Mouse (Mus musculus): ENCODE results near the gene Gtf3c5. TPM values are rescaled to one million over a fixed set of nuclear protein-coding genes. Genes with fewer than 3 reads are reported as not detected.
A peak's percentile ranks its signal among the peaks of the same experiment; 100 is the strongest.

The Gtf3c5 gene
- total and polyA plus RNA-seq, 2 experiments from 2014 or later: 12.7 to 14.0 TPM

DNA sequence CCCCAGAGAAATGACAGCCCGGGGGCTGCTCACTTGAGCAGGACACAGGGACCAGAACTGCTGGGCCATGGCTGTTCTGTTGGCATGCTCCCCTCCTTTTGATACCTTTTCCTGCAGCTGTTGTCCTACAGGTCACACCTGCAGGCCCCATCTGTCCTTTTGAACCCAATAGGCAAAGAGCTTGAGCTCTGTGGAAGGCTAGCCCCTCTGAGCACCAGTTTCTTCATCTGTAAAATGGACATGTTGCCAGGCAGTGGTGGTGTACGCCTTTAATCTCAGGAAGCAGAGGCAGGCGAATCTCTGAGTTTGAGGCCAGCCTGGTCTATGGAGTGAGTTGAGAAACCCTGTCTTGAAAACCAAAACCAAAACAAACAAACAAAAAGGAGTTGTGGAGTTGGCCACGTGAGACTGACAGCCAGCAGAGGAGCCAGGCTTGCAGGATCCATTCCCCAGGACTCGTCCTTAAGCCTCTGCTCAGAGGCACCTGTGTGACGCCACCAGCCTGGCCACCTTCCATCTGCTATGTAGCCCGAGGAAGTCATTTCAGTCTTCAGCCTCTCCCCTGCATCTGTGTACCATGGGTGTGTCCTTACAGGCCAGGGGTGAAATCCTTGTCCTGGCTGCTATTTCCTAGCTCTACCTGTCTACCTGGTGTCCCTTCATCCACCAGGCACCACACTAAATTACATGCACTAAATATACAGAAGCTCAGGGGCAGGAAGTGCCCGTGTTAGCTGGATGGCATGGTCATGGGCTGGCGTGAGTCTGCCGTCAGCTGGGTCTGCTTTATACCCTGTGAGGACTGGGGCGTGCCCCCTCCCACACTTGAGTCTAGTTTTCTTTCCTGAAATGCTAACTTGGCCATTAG, 46.6 kb downstream of the Gtf3c5 start:
- H3K27ac ChIP-seq (ENCODE audit: low read depth): no peak overlapping the region; the same call in 1 of the 2 replicates
- H3K27me3 ChIP-seq (ENCODE audit: control insufficient read depth, insufficient read depth, low read length): no peaks in the 10 kb centered on the region
- H3K4me2 ChIP-seq (ENCODE audit: low read depth, low read length): no peak overlapping the region
- peaks cover 3% of the 10 kb centered on the region; the same call in 1 of the 2 replicates for H3K36me3 ChIP-seq (replicated peaks; ENCODE audit: control insufficient read depth, insufficient read depth, low read length)
- H3K9me3 ChIP-seq (replicated peaks; ENCODE audit: control insufficient read depth, low read length): no peaks in the 10 kb centered on the region
- TF ChIP-seq CTCF (IDR thresholded peaks at IDR 0.05; ENCODE audit: low read depth) (no peak), EP300 (IDR thresholded peaks at IDR 0.05; ENCODE audit: low read depth) (no peak)
- H3K4me1 ChIP-seq (ENCODE audit: control insufficient read depth, insufficient read depth): peaks cover 54% of the 10 kb centered on the region
- H3K4me3 ChIP-seq (ENCODE audit: low read depth, low read length): no peak overlapping the region
- DNase-seq (ENCODE audit: low spot score): no peak
- H3K9ac ChIP-seq (replicated peaks; ENCODE audit: low read depth, low read length): no peak overlapping the region
- ATAC-seq (ENCODE audit: insufficient read depth, low read depth): no peak
- WGBS: 82% methylated on average over 11 of the region's 11 CpGs

GRCm38 (mm10) chr2:28536166-28536565, 47.4 kb downstream of the Gtf3c5 start:
- Histone ChIP-seq H3K27me3 (ENCODE audit: control insufficient read depth, insufficient read depth, low read length) (no peaks in the 10 kb centered on the region), H3K9me3 (replicated peaks; ENCODE audit: control insufficient read depth, low read length) (no peaks in the 10 kb centered on the region), H3K27ac (ENCODE audit: low read depth) (peak overlapping the region; percentile 86), H3K4me2 (ENCODE audit: low read depth, low read length) (peak overlapping the region; percentile 87; the same call in 1 of the 2 replicates), H3K9ac (replicated peaks; ENCODE audit: low read depth, low read length) (no peak overlapping the region), H3K4me1 (ENCODE audit: control insufficient read depth, insufficient read depth) (peaks cover 54% of the 10 kb centered on the region), H3K4me3 (ENCODE audit: low read depth, low read length) (no peak overlapping the region), H3K36me3 (replicated peaks; ENCODE audit: control insufficient read depth, insufficient read depth, low read length) (0 out of 2 replicates have a peak, but pooled peaks cover 3% of the 10 kb centered on the region)
- TF ChIP-seq CTCF (IDR thresholded peaks at IDR 0.05; ENCODE audit: low read depth): no peak
- TF ChIP-seq EP300 (IDR thresholded peaks at IDR 0.05; ENCODE audit: low read depth): no peak
- DNase-seq (ENCODE audit: low spot score) (no peak), ATAC-seq (ENCODE audit: insufficient read depth, low read depth) (no peak)
- WGBS: 50% methylated on average over 4 of the region's 4 CpGs

DNA sequence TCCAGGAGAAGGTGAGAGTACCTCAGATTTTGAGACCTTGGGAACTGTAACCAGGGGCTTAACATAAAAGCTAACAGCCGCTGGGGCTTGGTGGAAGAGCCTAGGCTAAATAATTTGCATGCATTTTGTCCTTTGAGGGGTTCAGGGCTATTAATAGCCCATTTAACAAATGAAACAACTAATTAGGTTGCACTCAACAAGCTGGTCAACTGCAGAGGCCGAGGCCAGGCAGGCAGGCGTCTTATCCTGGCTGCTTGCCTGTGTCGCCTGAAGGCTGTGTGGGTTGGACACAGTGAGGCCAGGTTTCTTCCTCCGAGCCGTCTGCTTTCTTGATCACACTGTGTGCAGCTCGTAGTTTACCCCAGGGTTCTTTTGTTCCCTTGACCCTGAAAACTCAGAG, 47.9 kb downstream of the Gtf3c5 start:
- Histone ChIP-seq H3K4me2 (ENCODE audit: low read depth, low read length) (peak overlapping the region; percentile 87), H3K4me3 (ENCODE audit: low read depth, low read length) (0 out of 2 replicates have a peak overlapping the region, but pooled peaks have one; percentile 12), H3K36me3 (replicated peaks; ENCODE audit: control insufficient read depth, insufficient read depth, low read length) (0 out of 2 replicates have a peak, but pooled peaks cover under 1% of the 10 kb centered on the region), H3K4me1 (ENCODE audit: control insufficient read depth, insufficient read depth) (peaks cover 54% of the 10 kb centered on the region), H3K9ac (replicated peaks; ENCODE audit: low read depth, low read length) (peak overlapping the region; percentile 23; the same call in 1 of the 2 replicates), H3K9me3 (replicated peaks; ENCODE audit: control insufficient read depth, low read length) (no peaks in the 10 kb centered on the region), H3K27me3 (ENCODE audit: control insufficient read depth, insufficient read depth, low read length) (no peaks in the 10 kb centered on the region), H3K27ac (ENCODE audit: low read depth) (peak overlapping the region; percentile 86)
- WGBS: 25% methylated on average over 7 of the region's 7 CpGs
- TF ChIP-seq CTCF (IDR thresholded peaks at IDR 0.05; ENCODE audit: low read depth): no peak
- no peak for TF ChIP-seq EP300 (IDR thresholded peaks at IDR 0.05; ENCODE audit: low read depth)
- ATAC-seq (ENCODE audit: insufficient read depth, low read depth) (no peak), DNase-seq (ENCODE audit: low spot score) (no peak)

- TF ChIP-seq CTCF (IDR thresholded peaks at IDR 0.05; ENCODE audit: low read depth): no peak
- no peak for TF ChIP-seq EP300 (IDR thresholded peaks at IDR 0.05; ENCODE audit: low read depth)
- H3K36me3 ChIP-seq (replicated peaks; ENCODE audit: control insufficient read depth, insufficient read depth, low read length): no peaks in the 10 kb centered on the region
- peaks cover 52% of the 10 kb centered on the region for H3K4me1 ChIP-seq (ENCODE audit: control insufficient read depth, insufficient read depth)
- 51% methylated on average over 4 of the region's 4 CpGs for WGBS
- ATAC-seq (ENCODE audit: insufficient read depth, low read depth) (no peak), DNase-seq (ENCODE audit: low spot score) (no peak)
- peak overlapping the region; percentile 87 for H3K4me2 ChIP-seq (ENCODE audit: low read depth, low read length)
- peak overlapping the region; percentile 86 for H3K27ac ChIP-seq (ENCODE audit: low read depth)
- H3K4me3 ChIP-seq (ENCODE audit: low read depth, low read length): 0 out of 2 replicates have a peak overlapping the region, but pooled peaks have one; percentile 12
- H3K27me3 ChIP-seq (ENCODE audit: control insufficient read depth, insufficient read depth, low read length): no peaks in the 10 kb centered on the region
- no peaks in the 10 kb centered on the region for H3K9me3 ChIP-seq (replicated peaks; ENCODE audit: control insufficient read depth, low read length)
- peak overlapping the region; percentile 23; the same call in 1 of the 2 replicates for H3K9ac ChIP-seq (replicated peaks; ENCODE audit: low read depth, low read length)
These were observed 48.3 kb downstream of the Gtf3c5 start for GRCm38 (mm10) chr2:28535263-28535540.

DNA sequence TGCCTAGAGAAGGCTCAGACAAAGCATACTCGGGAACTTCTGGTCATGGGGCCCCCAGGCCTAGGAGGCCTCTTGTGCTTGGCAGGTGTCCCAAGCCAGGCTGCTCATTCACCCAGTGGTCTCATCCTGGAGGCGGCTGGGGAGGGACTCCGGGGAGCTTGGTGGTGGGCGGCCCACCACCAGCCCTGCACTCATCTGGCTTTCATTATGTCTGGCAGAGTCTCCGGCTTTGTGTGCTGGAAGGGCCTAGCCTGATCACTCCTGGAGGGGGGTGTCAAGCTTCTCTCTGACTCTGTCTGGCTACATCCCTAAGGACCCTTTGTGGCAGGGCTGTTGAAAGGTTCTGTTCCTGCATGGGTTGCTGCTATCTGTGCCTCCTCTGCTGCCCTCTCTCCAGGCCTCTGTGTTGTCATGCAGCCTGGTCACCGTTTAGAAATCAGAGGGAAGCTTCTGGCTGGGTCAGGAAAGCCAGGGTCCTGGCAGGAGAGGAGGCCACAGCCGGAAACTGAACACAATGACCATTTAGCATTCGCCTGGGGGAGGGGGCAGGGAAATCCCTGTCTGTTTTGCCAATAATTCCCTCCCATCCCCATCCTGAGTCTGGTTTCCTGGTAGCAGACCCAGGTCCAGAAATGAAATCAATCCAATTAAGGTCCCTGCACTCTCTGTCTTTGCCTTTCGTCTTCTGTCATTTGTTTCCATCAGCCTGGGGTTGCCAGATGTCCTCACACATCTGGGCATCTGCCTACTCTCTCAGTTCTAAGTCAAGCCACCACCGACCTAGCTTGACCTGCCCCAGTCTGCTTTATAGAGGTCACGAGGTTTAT, 48.9 kb downstream of the Gtf3c5 start:
- Histone ChIP-seq H3K4me1 (ENCODE audit: control insufficient read depth, insufficient read depth) (peaks cover 49% of the 10 kb centered on the region), H3K27ac (ENCODE audit: low read depth) (peak overlapping the region; percentile 86), H3K9ac (replicated peaks; ENCODE audit: low read depth, low read length) (peak overlapping the region; percentile 68), H3K27me3 (ENCODE audit: control insufficient read depth, insufficient read depth, low read length) (no peaks in the 10 kb centered on the region), H3K4me3 (ENCODE audit: low read depth, low read length) (peak overlapping the region; percentile 64), H3K36me3 (replicated peaks; ENCODE audit: control insufficient read depth, insufficient read depth, low read length) (no peaks in the 10 kb centered on the region), H3K9me3 (replicated peaks; ENCODE audit: control insufficient read depth, low read length) (no peaks in the 10 kb centered on the region), H3K4me2 (ENCODE audit: low read depth, low read length) (peak overlapping the region; percentile 87)
- TF ChIP-seq EP300 (IDR thresholded peaks at IDR 0.05; ENCODE audit: low read depth) (no peak), CTCF (IDR thresholded peaks at IDR 0.05; ENCODE audit: low read depth) (no peak)
- WGBS: 30% methylated on average over 11 of the region's 11 CpGs
- ATAC-seq (ENCODE audit: insufficient read depth, low read depth): peak; percentile 24
- DNase-seq (ENCODE audit: low spot score): peak; percentile 62

All from heart, postnatal 0 days (tissue).